Comparison of ENCODE assay signal across 11 mouse cellular contexts in the genomic region with DNA sequence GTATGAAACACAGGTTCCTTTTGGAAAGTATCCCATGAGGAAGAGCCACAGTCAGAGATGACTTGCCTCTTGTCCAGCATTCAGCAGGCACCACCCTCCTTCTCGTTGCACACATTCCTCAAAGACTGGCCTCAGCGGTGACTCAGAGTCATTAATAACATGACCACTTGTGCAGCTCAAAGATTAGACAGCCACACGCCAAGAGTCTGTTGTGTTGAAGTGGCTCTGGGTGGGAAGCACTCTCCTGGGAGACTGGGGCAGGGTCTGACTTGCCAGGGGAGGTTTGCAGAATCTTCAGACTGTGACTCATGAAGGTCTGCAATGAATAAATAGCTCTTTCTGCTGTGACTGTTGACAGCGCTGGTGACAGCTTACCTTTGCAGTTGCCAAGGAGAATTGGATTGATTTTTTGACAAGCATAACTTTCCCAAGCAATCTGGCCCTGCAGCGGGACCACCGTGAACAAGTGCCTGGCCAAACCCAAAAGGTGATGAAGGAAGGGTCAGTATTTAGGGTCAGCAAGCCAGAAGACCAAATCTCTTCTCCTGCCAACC.
DNase-seq lines count a peak whose midpoint lies in the region; ATAC-seq and TF ChIP-seq lines count a peak whose summit lies in the region.
"Had no signal": no experiment of that assay in that cellular context is flagged by ENCODE, and none has a peak within 500 bp of the region (broad histone marks: within the 10 kb centered on the region; RNA-seq: fewer than 3 reads in every experiment).

No protein-coding gene starts in this region.

- no peak overlapping the region for H3K27ac ChIP-seq in stomach, postnatal 0 days (replicated peaks)
- no peak overlapping the region for H3K27ac ChIP-seq in forebrain, embryonic 12.5 days

- H3K4me3 ChIP-seq in stomach, postnatal 0 days (ENCODE audit: low read depth, low read length), result no peak overlapping the region
- no peak overlapping the region for H3K4me3 ChIP-seq in forebrain, embryonic 12.5 days (replicated peaks)

- no peak overlapping the region for H3K9ac ChIP-seq in stomach, postnatal 0 days (ENCODE audit: low read length)
- H3K9ac ChIP-seq in forebrain, embryonic 12.5 days, result no peak overlapping the region
- H3K9ac ChIP-seq: liver, postnatal 0 days had no signal

- WGBS in stomach, postnatal 0 days, result 24% methylated on average over 6 of the region's 6 CpGs
- WGBS in forebrain, embryonic 12.5 days, result 69% methylated on average over 6 of the region's 6 CpGs

- no peaks in the 10 kb centered on the region for H3K27me3 ChIP-seq in stomach, postnatal 0 days (ENCODE audit: control insufficient read depth, insufficient read depth, low read length)
- H3K27me3 ChIP-seq in forebrain, embryonic 12.5 days, result no peaks in the 10 kb centered on the region

- no peak for TF ChIP-seq EP300 in stomach, postnatal 0 days (optimal IDR thresholded peaks at IDR 0.05)

- no peak overlapping the region for H3K4me2 ChIP-seq in stomach, postnatal 0 days (replicated peaks; ENCODE audit: low read depth)
- no peak overlapping the region for H3K4me2 ChIP-seq in forebrain, embryonic 12.5 days

- no peaks in the 10 kb centered on the region for H3K9me3 ChIP-seq in stomach, postnatal 0 days (ENCODE audit: control insufficient read depth, low read length)
- no peaks in the 10 kb centered on the region for H3K9me3 ChIP-seq in forebrain, embryonic 12.5 days

- no peaks in the 10 kb centered on the region for H3K36me3 ChIP-seq in stomach, postnatal 0 days (ENCODE audit: control insufficient read depth, insufficient read depth, low read length)
- H3K36me3 ChIP-seq in forebrain, embryonic 12.5 days (replicated peaks), result no peaks in the 10 kb centered on the region

- peak; percentile 2 for DNase-seq in lung, postnatal 36 days
- no peak for DNase-seq in lung, postnatal 4 days
- DNase-seq in embryo, embryonic 9.5 days (ENCODE audit: extremely low spot score), result peak; percentile 28
- peak; percentile 68 for DNase-seq in heart, postnatal 4 days
- DNase-seq in stomach, postnatal 0 days (ENCODE audit: low spot score), result peak; percentile 68
- no peak for DNase-seq in thymus, postnatal 14 days
- DNase-seq in cerebellum, adult 9-10 months, result no peak
- DNase-seq: cerebellum, adult 2 months; liver, postnatal 0 days; right cerebral cortex, postnatal 4 days had no signal

- peak; percentile 93 for ATAC-seq in stomach, postnatal 0 days (ENCODE audit: low FRiP score, low TSS enrichment)
- no peak for ATAC-seq in forebrain, embryonic 12.5 days (ENCODE audit: low FRiP score)
- ATAC-seq: liver, postnatal 0 days had no signal

- peaks cover 6% of the 10 kb centered on the region; the same call in 1 of the 2 replicates for H3K4me1 ChIP-seq in stomach, postnatal 0 days (replicated peaks; ENCODE audit: control insufficient read depth, insufficient read depth)
- H3K4me1 ChIP-seq in forebrain, embryonic 12.5 days, result peaks cover 6% of the 10 kb centered on the region; the same call in 1 of the 2 replicates

- TF ChIP-seq CTCF in stomach, postnatal 0 days (IDR thresholded peaks at IDR 0.05; ENCODE audit: low read depth), result no peak

Comparison
In these comparisons a context has a peak if more than half of its experiments do, and no peak if none do; other contexts are left out.
1. DNase-seq: peak in lung, postnatal 36 days (single experiment), embryo, embryonic 9.5 days (single experiment), heart, postnatal 4 days (single experiment) and stomach, postnatal 0 days (single experiment); none in lung, postnatal 4 days (0 of 2), thymus, postnatal 14 days (single experiment) and cerebellum, adult 9-10 months (single experiment).